ENCODE assay signal across 13 mouse cellular contexts in the genomic region with DNA sequence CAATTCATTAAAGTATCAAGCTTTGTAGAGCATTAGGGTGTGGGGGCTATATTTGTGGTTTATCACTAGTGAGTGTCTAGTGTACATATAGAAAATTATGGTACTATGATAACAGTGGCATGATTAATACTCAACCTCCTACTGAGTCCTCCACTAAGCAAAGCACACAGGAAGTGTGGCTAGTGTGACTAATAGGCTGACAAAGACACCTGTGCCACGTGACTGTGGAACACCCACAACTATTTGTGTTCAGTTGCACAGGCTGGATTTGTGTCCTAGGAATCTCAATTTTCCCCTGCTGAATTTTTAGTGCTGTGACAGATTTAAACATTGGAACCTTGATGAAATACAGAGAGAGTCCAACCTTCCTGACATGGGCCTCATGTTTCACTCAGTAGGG.
"Had no signal": no experiment of that assay in that cellular context is flagged by ENCODE, and none has a peak within 500 bp of the region (broad histone marks: within the 10 kb centered on the region; RNA-seq: fewer than 3 reads in every experiment).

No protein-coding gene starts in this region.

- H3K9ac ChIP-seq: limb, embryonic 13.5 days; liver, embryonic 14.5 days; neural tube, embryonic 12.5 days; stomach, embryonic 15.5 days had no signal

- DNase-seq: kidney, adult 8-10 months; kidney, postnatal 14 days; left cerebral cortex, postnatal 4 days; lung, adult 18-20 months; midbrain, embryonic 14.5 days; retina, postnatal 1 day; thymus, postnatal 36 days had no signal

- ATAC-seq: intestine, embryonic 16.5 days had no signal

- H3K9me3 ChIP-seq: limb, embryonic 13.5 days; midbrain, embryonic 10.5 days; neural tube, embryonic 12.5 days; stomach, embryonic 15.5 days had no signal

- H3K36me3 ChIP-seq: limb, embryonic 13.5 days; midbrain, embryonic 10.5 days; neural tube, embryonic 12.5 days; stomach, embryonic 15.5 days had no signal

- H3K4me2 ChIP-seq: limb, embryonic 13.5 days; neural tube, embryonic 12.5 days; stomach, embryonic 15.5 days had no signal

- H3K27me3 ChIP-seq: neural tube, embryonic 12.5 days; stomach, embryonic 15.5 days had no signal

- H3K27ac ChIP-seq: limb, embryonic 13.5 days; liver, embryonic 14.5 days; midbrain, embryonic 10.5 days; neural tube, embryonic 12.5 days; stomach, embryonic 15.5 days had no signal

- H3K4me1 ChIP-seq: neural tube, embryonic 12.5 days; stomach, embryonic 15.5 days had no signal

- H3K4me3 ChIP-seq: limb, embryonic 13.5 days; midbrain, embryonic 10.5 days; neural tube, embryonic 12.5 days; stomach, embryonic 15.5 days had no signal
